Mouse (Mus musculus): ENCODE data around the gene Ebf1. TPM values are rescaled to one million over a fixed set of nuclear protein-coding genes. Genes with fewer than 3 reads are reported as not detected.

Gene Ebf1
- polyA plus RNA-seq, 1 experiment from 2014 or later, result 21.3 TPM

DNA sequence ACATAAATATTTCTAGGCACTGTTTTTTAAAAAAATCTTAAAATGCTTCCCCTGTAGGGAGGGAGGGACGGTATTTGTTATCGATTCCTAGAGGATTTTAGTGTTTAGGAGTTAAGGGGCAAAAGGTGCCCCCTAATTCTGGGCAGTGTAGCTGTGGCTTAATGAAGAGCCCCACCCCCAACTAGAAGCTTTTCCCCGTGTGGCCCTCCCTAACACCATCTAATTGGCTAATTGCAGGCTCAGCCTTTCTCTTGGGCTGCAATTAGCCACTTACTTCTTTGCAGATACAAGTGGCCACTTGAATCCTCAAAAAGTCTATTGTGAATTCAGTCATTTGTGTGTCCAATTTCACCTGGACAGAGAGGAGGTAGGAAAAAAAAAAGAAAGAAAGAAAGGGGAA lies 175.7 kb downstream of the Ebf1 start:
- Histone ChIP-seq H3K4me3 (ENCODE audit: low read depth, low read length) (no peak overlapping the region), H3K36me3 (ENCODE audit: control insufficient read depth, insufficient read depth, low read length) (no peaks in the 10 kb centered on the region), H3K27ac (ENCODE audit: low read depth, low read length) (no peak overlapping the region), H3K4me1 (replicated peaks; ENCODE audit: control insufficient read depth, insufficient read depth, low read length) (peaks cover 7% of the 10 kb centered on the region), H3K9ac (ENCODE audit: low read length) (no peak overlapping the region), H3K27me3 (ENCODE audit: control insufficient read depth, insufficient read depth, low read length) (peaks cover 69% of the 10 kb centered on the region), H3K4me2 (ENCODE audit: low read depth, low read length, severe bottlenecking) (no peak overlapping the region), H3K9me3 (ENCODE audit: control insufficient read depth, low read length) (no peaks in the 10 kb centered on the region)
- 2% methylated on average over 3 of the region's 3 CpGs for WGBS
- ATAC-seq (replicated peaks; ENCODE audit: low FRiP score), result peak; percentile 77
- no peak for DNase-seq (ENCODE audit: low spot score)

- WGBS, result 90% methylated on average over 4 of the region's 4 CpGs
- DNase-seq (ENCODE audit: low spot score) (no peak), ATAC-seq (replicated peaks; ENCODE audit: low FRiP score) (no peak)
- peaks cover 7% of the 10 kb centered on the region for H3K4me1 ChIP-seq (replicated peaks; ENCODE audit: control insufficient read depth, insufficient read depth, low read length)
- H3K27ac ChIP-seq (ENCODE audit: low read depth, low read length), result no peak overlapping the region
- peaks cover 57% of the 10 kb centered on the region for H3K27me3 ChIP-seq (ENCODE audit: control insufficient read depth, insufficient read depth, low read length)
- H3K9ac ChIP-seq (ENCODE audit: low read length), result no peak overlapping the region
- H3K4me3 ChIP-seq (ENCODE audit: low read depth, low read length), result no peak overlapping the region
- no peaks in the 10 kb centered on the region for H3K9me3 ChIP-seq (ENCODE audit: control insufficient read depth, low read length)
- no peak overlapping the region for H3K4me2 ChIP-seq (ENCODE audit: low read depth, low read length, severe bottlenecking)
- no peaks in the 10 kb centered on the region for H3K36me3 ChIP-seq (ENCODE audit: control insufficient read depth, insufficient read depth, low read length)
Measured at GRCm38 (mm10) chr11:44794883-44795282, 177.8 kb downstream of the Ebf1 start.

DNA sequence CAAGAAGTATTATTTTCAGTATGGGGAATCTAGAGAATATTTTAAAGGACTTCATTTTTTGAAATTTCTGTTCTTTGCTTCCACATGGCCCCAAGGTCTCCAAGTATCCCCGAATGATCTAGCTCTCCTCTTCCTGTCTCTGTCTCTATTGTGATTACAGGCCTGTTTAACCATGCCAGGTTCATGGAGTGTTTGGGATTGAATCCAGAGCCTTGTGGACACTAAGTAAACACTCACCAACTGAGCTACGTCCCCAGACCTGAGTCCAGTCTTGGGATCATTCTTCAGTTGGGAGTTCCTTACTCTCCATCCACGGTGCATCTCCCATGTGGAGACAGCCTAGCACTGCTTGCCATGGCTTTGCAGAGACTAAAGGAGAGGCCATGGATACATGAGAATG lies 178.7 kb downstream of the Ebf1 start:
- no peak overlapping the region for H3K27ac ChIP-seq (ENCODE audit: low read depth, low read length)
- peaks cover 7% of the 10 kb centered on the region for H3K4me1 ChIP-seq (replicated peaks; ENCODE audit: control insufficient read depth, insufficient read depth, low read length)
- no peak overlapping the region for H3K4me3 ChIP-seq (ENCODE audit: low read depth, low read length)
- no peaks in the 10 kb centered on the region for H3K9me3 ChIP-seq (ENCODE audit: control insufficient read depth, low read length)
- WGBS, result 87% methylated on average over 3 of the region's 3 CpGs
- H3K36me3 ChIP-seq (ENCODE audit: control insufficient read depth, insufficient read depth, low read length), result no peaks in the 10 kb centered on the region
- H3K4me2 ChIP-seq (ENCODE audit: low read depth, low read length, severe bottlenecking), result no peak overlapping the region
- H3K9ac ChIP-seq (ENCODE audit: low read length), result no peak overlapping the region
- no peak for DNase-seq (ENCODE audit: low spot score)
- peaks cover 50% of the 10 kb centered on the region for H3K27me3 ChIP-seq (ENCODE audit: control insufficient read depth, insufficient read depth, low read length)
- no peak for ATAC-seq (replicated peaks; ENCODE audit: low FRiP score)

DNA sequence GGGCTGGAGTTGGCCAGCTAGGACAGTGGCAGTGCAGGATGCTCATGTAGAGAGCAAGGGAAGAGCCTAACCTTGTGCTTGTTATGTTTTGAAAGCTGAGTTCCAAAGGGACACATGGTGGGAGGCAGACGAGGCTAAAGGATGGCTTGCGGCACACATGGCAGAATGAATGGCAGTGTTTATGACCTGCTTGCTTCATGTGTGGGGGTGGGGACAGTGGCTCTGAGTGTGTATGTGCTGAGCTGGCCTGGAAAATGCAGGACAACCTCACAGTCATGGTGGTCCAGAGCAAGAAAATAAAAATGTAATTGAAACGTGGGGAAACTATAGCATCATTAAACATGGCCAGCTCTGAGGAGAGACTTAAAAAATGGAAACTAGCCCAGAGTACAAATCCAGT lies 181.2 kb downstream of the Ebf1 start:
- Histone ChIP-seq H3K4me2 (ENCODE audit: low read depth, low read length, severe bottlenecking) (no peak overlapping the region), H3K36me3 (ENCODE audit: control insufficient read depth, insufficient read depth, low read length) (no peaks in the 10 kb centered on the region), H3K27ac (ENCODE audit: low read depth, low read length) (no peak overlapping the region), H3K9ac (ENCODE audit: low read length) (no peak overlapping the region), H3K4me1 (replicated peaks; ENCODE audit: control insufficient read depth, insufficient read depth, low read length) (peaks cover 3% of the 10 kb centered on the region), H3K9me3 (ENCODE audit: control insufficient read depth, low read length) (no peaks in the 10 kb centered on the region), H3K27me3 (ENCODE audit: control insufficient read depth, insufficient read depth, low read length) (peaks cover 38% of the 10 kb centered on the region), H3K4me3 (ENCODE audit: low read depth, low read length) (no peak overlapping the region)
- DNase-seq (ENCODE audit: low spot score) (no peak), ATAC-seq (replicated peaks; ENCODE audit: low FRiP score) (no peak)
- WGBS, result 65% methylated on average over 3 of the region's 3 CpGs

- H3K36me3 ChIP-seq (ENCODE audit: control insufficient read depth, insufficient read depth, low read length), result no peaks in the 10 kb centered on the region
- no peaks in the 10 kb centered on the region for H3K9me3 ChIP-seq (ENCODE audit: control insufficient read depth, low read length)
- no peak overlapping the region for H3K4me3 ChIP-seq (ENCODE audit: low read depth, low read length)
- DNase-seq (ENCODE audit: low spot score) (no peak), ATAC-seq (replicated peaks; ENCODE audit: low FRiP score) (no peak)
- H3K27me3 ChIP-seq (ENCODE audit: control insufficient read depth, insufficient read depth, low read length), result peaks cover 8% of the 10 kb centered on the region; the same call in 1 of the 2 replicates
- no peak overlapping the region for H3K9ac ChIP-seq (ENCODE audit: low read length)
- no peak overlapping the region for H3K27ac ChIP-seq (ENCODE audit: low read depth, low read length)
- WGBS, result 74% methylated on average over 7 of the region's 7 CpGs
- H3K4me2 ChIP-seq (ENCODE audit: low read depth, low read length, severe bottlenecking), result no peak overlapping the region
- no peaks in the 10 kb centered on the region; the same call in 1 of the 2 replicates for H3K4me1 ChIP-seq (replicated peaks; ENCODE audit: control insufficient read depth, insufficient read depth, low read length)
Measured at GRCm38 (mm10) chr11:44804046-44804445, 186.9 kb downstream of the Ebf1 start.

DNA sequence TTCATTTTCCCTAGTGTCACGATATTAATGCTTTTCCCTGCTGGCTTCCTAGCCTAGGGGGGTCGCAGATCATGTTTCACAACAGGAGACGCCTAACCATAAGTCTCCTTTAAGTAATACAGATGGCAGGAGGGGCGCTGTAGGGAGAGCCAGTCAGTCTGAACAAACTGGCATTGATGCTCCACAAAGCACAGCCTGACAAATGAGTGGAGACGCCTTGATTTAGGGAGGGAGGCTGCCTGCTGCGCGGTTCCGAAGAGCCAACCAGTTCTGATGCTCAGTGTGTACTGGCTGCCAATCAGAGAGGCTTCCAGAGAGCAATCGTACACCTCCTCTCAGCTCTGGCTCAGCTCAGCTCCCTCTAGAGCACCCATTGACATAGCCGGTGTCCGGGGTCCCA lies 189.5 kb downstream of the Ebf1 start:
- Histone ChIP-seq H3K4me2 (ENCODE audit: low read depth, low read length, severe bottlenecking) (no peak overlapping the region), H3K27me3 (ENCODE audit: control insufficient read depth, insufficient read depth, low read length) (peaks cover 4% of the 10 kb centered on the region; the same call in 1 of the 2 replicates), H3K27ac (ENCODE audit: low read depth, low read length) (no peak overlapping the region), H3K9ac (ENCODE audit: low read length) (no peak overlapping the region), H3K4me1 (replicated peaks; ENCODE audit: control insufficient read depth, insufficient read depth, low read length) (no peaks in the 10 kb centered on the region; the same call in 1 of the 2 replicates), H3K9me3 (ENCODE audit: control insufficient read depth, low read length) (no peaks in the 10 kb centered on the region), H3K4me3 (ENCODE audit: low read depth, low read length) (no peak overlapping the region), H3K36me3 (ENCODE audit: control insufficient read depth, insufficient read depth, low read length) (no peaks in the 10 kb centered on the region)
- ATAC-seq (replicated peaks; ENCODE audit: low FRiP score), result no peak
- WGBS, result 17% methylated on average over 11 of the region's 11 CpGs
- DNase-seq (ENCODE audit: low spot score), result no peak

GRCm38 (mm10) chr11:44808855-44809546 lies 191.9 kb downstream of the Ebf1 start:
- 90% methylated on average over 4 of the region's 4 CpGs for WGBS
- no peaks in the 10 kb centered on the region for H3K4me1 ChIP-seq (replicated peaks; ENCODE audit: control insufficient read depth, insufficient read depth, low read length)
- ATAC-seq (replicated peaks; ENCODE audit: low FRiP score) (no peak), DNase-seq (ENCODE audit: low spot score) (no peak)
- H3K4me2 ChIP-seq (ENCODE audit: low read depth, low read length, severe bottlenecking), result no peak overlapping the region
- H3K27ac ChIP-seq (ENCODE audit: low read depth, low read length), result no peak overlapping the region
- H3K27me3 ChIP-seq (ENCODE audit: control insufficient read depth, insufficient read depth, low read length), result peaks cover 4% of the 10 kb centered on the region; the same call in 1 of the 2 replicates
- H3K9me3 ChIP-seq (ENCODE audit: control insufficient read depth, low read length), result no peaks in the 10 kb centered on the region
- H3K9ac ChIP-seq (ENCODE audit: low read length), result no peak overlapping the region
- no peaks in the 10 kb centered on the region for H3K36me3 ChIP-seq (ENCODE audit: control insufficient read depth, insufficient read depth, low read length)
- H3K4me3 ChIP-seq (ENCODE audit: low read depth, low read length), result no peak overlapping the region

GRCm38 (mm10) chr11:44811007-44811406 lies 193.9 kb downstream of the Ebf1 start:
- Histone ChIP-seq H3K36me3 (ENCODE audit: control insufficient read depth, insufficient read depth, low read length) (no peaks in the 10 kb centered on the region), H3K9ac (ENCODE audit: low read length) (no peak overlapping the region), H3K27me3 (ENCODE audit: control insufficient read depth, insufficient read depth, low read length) (no peaks in the 10 kb centered on the region), H3K4me2 (ENCODE audit: low read depth, low read length, severe bottlenecking) (no peak overlapping the region), H3K4me1 (replicated peaks; ENCODE audit: control insufficient read depth, insufficient read depth, low read length) (no peaks in the 10 kb centered on the region), H3K4me3 (ENCODE audit: low read depth, low read length) (no peak overlapping the region), H3K9me3 (ENCODE audit: control insufficient read depth, low read length) (no peaks in the 10 kb centered on the region), H3K27ac (ENCODE audit: low read depth, low read length) (no peak overlapping the region)
- WGBS, result 80% methylated on average over 6 of the region's 6 CpGs
- no peak for ATAC-seq (replicated peaks; ENCODE audit: low FRiP score)
- no peak for DNase-seq (ENCODE audit: low spot score)

DNA sequence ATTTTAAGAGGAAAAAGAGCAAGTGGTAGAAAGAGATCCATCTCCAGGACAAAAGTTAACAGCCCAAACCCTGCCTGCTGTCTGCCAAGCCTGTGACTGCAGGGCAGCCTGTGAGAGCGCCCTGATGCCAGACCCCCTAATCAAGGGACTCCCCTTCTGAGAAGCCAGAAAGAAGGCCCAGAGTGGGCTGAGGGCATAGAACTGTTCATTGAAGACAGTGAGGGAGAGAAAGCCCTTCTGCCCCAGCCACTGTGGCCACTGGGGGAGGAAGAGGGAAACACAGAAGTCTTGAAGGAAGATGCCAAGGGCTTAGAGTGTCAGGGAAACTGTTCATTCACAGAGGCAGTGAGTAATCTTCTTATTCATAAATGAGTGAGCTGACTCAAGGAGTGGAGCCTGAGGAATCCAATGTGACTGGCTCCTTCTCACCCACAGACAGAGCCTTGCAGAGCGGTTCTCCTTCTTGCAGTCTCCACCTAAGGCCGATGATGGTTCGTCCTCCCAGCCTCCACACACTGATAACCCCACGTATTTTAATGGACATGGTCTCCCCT lies 195.2 kb downstream of the Ebf1 start:
- Histone ChIP-seq H3K4me1 (replicated peaks; ENCODE audit: control insufficient read depth, insufficient read depth, low read length) (no peaks in the 10 kb centered on the region), H3K4me3 (ENCODE audit: low read depth, low read length) (no peak overlapping the region), H3K27me3 (ENCODE audit: control insufficient read depth, insufficient read depth, low read length) (no peaks in the 10 kb centered on the region), H3K4me2 (ENCODE audit: low read depth, low read length, severe bottlenecking) (no peak overlapping the region), H3K36me3 (ENCODE audit: control insufficient read depth, insufficient read depth, low read length) (no peaks in the 10 kb centered on the region), H3K9ac (ENCODE audit: low read length) (no peak overlapping the region), H3K9me3 (ENCODE audit: control insufficient read depth, low read length) (no peaks in the 10 kb centered on the region), H3K27ac (ENCODE audit: low read depth, low read length) (no peak overlapping the region)
- DNase-seq (ENCODE audit: low spot score) (no peak), ATAC-seq (replicated peaks; ENCODE audit: low FRiP score) (no peak)
- 87% methylated on average over 5 of the region's 5 CpGs for WGBS

All from forebrain, embryonic 11.5 days (tissue).